Mouse (Mus musculus): ENCODE measurements around the gene Egfl7.

Egfl7 gene

GRCm38 (mm10) chr2:26594022-26594346 lies 14.2 kb downstream of the Egfl7 start:
- DNase-seq (ENCODE audit: low spot score), result no peak

GRCm38 (mm10) chr2:26594461-26594933 lies 14.7 kb downstream of the Egfl7 start:
- no peak for DNase-seq (ENCODE audit: low spot score)

- DNase-seq (ENCODE audit: low spot score), result no peak
These were observed 15.3 kb downstream of the Egfl7 start for GRCm38 (mm10) chr2:26594934-26595724.

GRCm38 (mm10) chr2:26595725-26596435 lies 16.1 kb downstream of the Egfl7 start:
- DNase-seq (ENCODE audit: low spot score), result no peak

GRCm38 (mm10) chr2:26596898-26597297 lies 17.1 kb downstream of the Egfl7 start:
- no peak for DNase-seq (ENCODE audit: low spot score)

- no peak for DNase-seq (ENCODE audit: low spot score)
These were observed 18.0 kb downstream of the Egfl7 start for GRCm38 (mm10) chr2:26597810-26598209.

GRCm38 (mm10) chr2:26598462-26598861 lies 18.6 kb downstream of the Egfl7 start:
- no peak for DNase-seq (ENCODE audit: low spot score)

- no peak for DNase-seq (ENCODE audit: low spot score)
These were observed 20.2 kb downstream of the Egfl7 start for GRCm38 (mm10) chr2:26599965-26600364.

GRCm38 (mm10) chr2:26600664-26601063 lies 20.9 kb downstream of the Egfl7 start:
- no peak for DNase-seq (ENCODE audit: low spot score)

- DNase-seq (ENCODE audit: low spot score), result no peak
These were observed 21.8 kb downstream of the Egfl7 start for GRCm38 (mm10) chr2:26601595-26601994.

- DNase-seq (ENCODE audit: low spot score), result no peak
These were observed 22.8 kb downstream of the Egfl7 start for GRCm38 (mm10) chr2:26602631-26603030.

- DNase-seq (ENCODE audit: low spot score), result no peak
These were observed 23.3 kb downstream of the Egfl7 start for GRCm38 (mm10) chr2:26603159-26603558.

- peak; percentile 37 for DNase-seq (ENCODE audit: low spot score)
These were observed 24.2 kb downstream of the Egfl7 start, which contains the start of gene Agpat2 for GRCm38 (mm10) chr2:26603720-26604671. Gene Agpat2 (minus strand): TSS chr2:26604417.

- no peak for DNase-seq (ENCODE audit: low spot score)
These were observed 25.5 kb downstream of the Egfl7 start for GRCm38 (mm10) chr2:26605331-26605730.

GRCm38 (mm10) chr2:26606579-26606978 lies 26.8 kb downstream of the Egfl7 start:
- DNase-seq (ENCODE audit: low spot score), result no peak

- DNase-seq (ENCODE audit: low spot score), result no peak
These were observed 27.5 kb downstream of the Egfl7 start for GRCm38 (mm10) chr2:26607056-26607910.

GRCm38 (mm10) chr2:26608781-26609180 lies 29.0 kb downstream of the Egfl7 start:
- no peak for DNase-seq (ENCODE audit: low spot score)

GRCm38 (mm10) chr2:26609261-26609661 lies 29.4 kb downstream of the Egfl7 start:
- no peak for DNase-seq (ENCODE audit: low spot score)

GRCm38 (mm10) chr2:26610526-26610925 lies 30.7 kb downstream of the Egfl7 start:
- no peak for DNase-seq (ENCODE audit: low spot score)

- DNase-seq (ENCODE audit: low spot score), result no peak
These were observed 31.2 kb downstream of the Egfl7 start for GRCm38 (mm10) chr2:26611054-26611453.

GRCm38 (mm10) chr2:26611896-26612295 lies 32.1 kb downstream of the Egfl7 start:
- DNase-seq (ENCODE audit: low spot score), result no peak
